Mouse (Mus musculus) cortical plate, adult 2 months (tissue): ENCODE results near the gene Them4.

Experiments
- CTCF ChIP-seq: fragments of 200-500 bp; IDR thresholded peaks from 2 replicates; pipeline ENCODE4 v1.5.1; 2011; ENCODE audit warnings: mild to moderate bottlenecking, control low read depth, low read length; ENCODE audit not compliant: insufficient read depth; ENCODE audit errors: extremely low read depth
- POLR2A ChIP-seq: fragments of 200-500 bp; IDR thresholded peaks from 2 replicates; pipeline ENCODE4 v1.6.1; 2011; ENCODE audit warnings: mild to moderate bottlenecking, low read length, control low read depth; ENCODE audit not compliant: insufficient read depth; ENCODE audit errors: extremely low read depth

DNA sequence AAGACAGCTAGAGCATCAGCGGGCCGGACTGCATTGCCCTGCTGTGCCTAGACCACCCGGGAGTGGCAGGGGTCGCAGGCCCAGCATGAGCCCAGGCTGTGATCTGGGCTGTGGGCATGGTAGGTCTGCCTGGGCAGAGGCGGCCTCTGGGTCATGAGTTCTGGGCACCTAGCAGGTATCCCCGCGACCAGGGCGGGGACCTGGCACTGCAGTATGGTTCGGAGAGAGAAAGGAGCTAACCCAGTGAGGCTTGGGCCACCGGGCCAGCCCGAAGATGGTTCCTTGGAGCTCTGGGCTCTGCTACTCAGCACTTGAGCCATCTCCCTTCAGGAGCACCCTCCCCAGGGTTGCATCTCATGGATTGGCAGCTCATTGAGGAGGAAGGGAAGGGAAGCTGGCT lies 33.9 kb upstream of the Them4 start:
- TF ChIP-seq CTCF: no peak
- no peak for TF ChIP-seq POLR2A
